Comparison of ENCODE assay signal across 8 mouse cellular contexts in the genomic region with DNA sequence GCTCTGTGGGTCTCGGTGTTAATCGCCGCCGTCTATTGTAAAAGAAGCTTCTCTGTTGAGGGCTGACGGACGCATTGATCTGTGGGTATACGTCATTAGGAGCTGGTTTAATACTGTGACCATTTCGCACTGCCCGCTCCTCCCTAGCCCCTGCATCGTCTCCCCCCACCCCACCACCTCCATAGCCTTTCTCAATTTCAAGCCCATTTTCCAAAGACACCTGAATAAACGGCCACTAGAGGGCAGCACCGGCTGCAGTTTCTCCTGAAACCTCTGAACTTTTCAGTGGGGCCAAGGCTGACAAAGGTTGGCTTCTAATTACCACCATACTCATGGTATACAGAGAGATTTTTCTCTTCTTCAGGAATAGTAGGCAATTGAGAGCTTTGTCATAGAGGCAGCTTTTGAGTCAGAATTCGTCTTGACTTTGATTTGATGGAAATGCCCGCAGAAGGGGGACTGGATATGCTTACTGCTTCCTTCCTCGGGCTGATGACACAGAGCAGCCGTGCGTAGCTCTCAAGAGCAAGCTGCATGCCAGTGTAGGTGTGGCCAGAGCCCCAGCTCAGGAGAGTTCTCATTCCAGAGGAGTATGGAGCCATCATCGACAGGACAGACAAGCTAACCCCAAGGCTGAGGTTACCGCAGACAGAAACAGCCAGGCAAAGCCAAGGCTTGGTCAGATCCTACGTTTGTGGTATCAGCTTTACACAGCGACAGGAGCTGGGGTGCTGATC. TPM values are rescaled to one million over a fixed set of nuclear protein-coding genes. Genes with fewer than 3 reads are reported as not detected.
DNase-seq lines count a peak whose midpoint lies in the region; ATAC-seq and TF ChIP-seq lines count a peak whose summit lies in the region.

No protein-coding gene starts in this region.

- peak; percentile 71; the same call in 1 of the 2 replicates for TF ChIP-seq CTCF in spleen, adult 2 months (IDR thresholded peaks at IDR 0.05; ENCODE audit: extremely low read depth, insufficient read depth, insufficient read length, insufficient replicate concordance)

- 30% methylated on average over 21 of the region's 21 CpGs for WGBS in embryonic facial prominence, embryonic 10.5 days
- 33% methylated on average over 18 of the region's 21 CpGs for WGBS in limb, embryonic 11.5 days
- 27% methylated on average over 21 of the region's 21 CpGs for WGBS in midbrain, embryonic 13.5 days
- WGBS in spleen, adult 2 months, result 31% methylated on average over 21 of the region's 21 CpGs

- peak overlapping the region; percentile 8; the same call in 1 of the 2 replicates for H3K27ac ChIP-seq in embryonic facial prominence, embryonic 10.5 days (replicated peaks)
- no peak overlapping the region for H3K27ac ChIP-seq in limb, embryonic 11.5 days (replicated peaks; ENCODE audit: low read depth, low read length)
- H3K27ac ChIP-seq in midbrain, embryonic 13.5 days, result peak overlapping the region; percentile 78
- H3K27ac ChIP-seq in spleen, adult 2 months (ENCODE audit: insufficient read depth, low read length), result no peak overlapping the region

- DNase-seq in heart, adult 18-20 months, result peak; percentile 74 to 96
- no peak for DNase-seq in heart, adult 11 months
- DNase-seq in embryonic facial prominence, embryonic 10.5 days (ENCODE audit: low spot score), result peak; percentile 88
- peak; percentile 84 for DNase-seq in kidney, adult 18-20 months
- peak; percentile 94 for DNase-seq in limb, embryonic 11.5 days (ENCODE audit: low spot score)
- peak; percentile 27 to 52 for DNase-seq in spleen, adult 2 months (ENCODE audit: low read depth in 1 of 2, low spot score in 2 of 2)

- TF ChIP-seq POLR2A in spleen, adult 2 months (IDR thresholded peaks at IDR 0.05; ENCODE audit: low read depth, low read length), result no peak

- peak overlapping the region; percentile 54 for H3K4me3 ChIP-seq in embryonic facial prominence, embryonic 10.5 days
- H3K4me3 ChIP-seq in limb, embryonic 11.5 days (ENCODE audit: low read depth, low read length), result peak overlapping the region; percentile 16; the same call in 1 of the 2 replicates
- peak overlapping the region; percentile 38 for H3K4me3 ChIP-seq in midbrain, embryonic 13.5 days (replicated peaks)
- peak overlapping the region; percentile 57 for H3K4me3 ChIP-seq in spleen, adult 2 months (ENCODE audit: extremely low read depth, insufficient read depth, insufficient read length)

- H3K4me1 ChIP-seq in embryonic facial prominence, embryonic 10.5 days, result peaks cover 8% of the 10 kb centered on the region; the same call in 1 of the 2 replicates
- H3K4me1 ChIP-seq in limb, embryonic 11.5 days (ENCODE audit: control insufficient read depth, insufficient read depth, low read length), result no peaks in the 10 kb centered on the region
- H3K4me1 ChIP-seq in midbrain, embryonic 13.5 days (replicated peaks), result peaks cover 4% of the 10 kb centered on the region; the same call in 1 of the 2 replicates
- H3K4me1 ChIP-seq in spleen, adult 2 months (ENCODE audit: control insufficient read depth, insufficient read depth, insufficient read length), result no peaks in the 10 kb centered on the region

- H3K36me3 ChIP-seq in embryonic facial prominence, embryonic 10.5 days (replicated peaks), result no peaks in the 10 kb centered on the region
- no peaks in the 10 kb centered on the region for H3K36me3 ChIP-seq in limb, embryonic 11.5 days (ENCODE audit: control insufficient read depth, insufficient read depth, low read length)
- no peaks in the 10 kb centered on the region for H3K36me3 ChIP-seq in midbrain, embryonic 13.5 days
- no peaks in the 10 kb centered on the region for H3K36me3 ChIP-seq in spleen, adult 2 months (ENCODE audit: control insufficient read depth, insufficient read depth, low read length)

- H3K9ac ChIP-seq in limb, embryonic 11.5 days (ENCODE audit: low read length), result no peak overlapping the region
- peak overlapping the region; percentile 59; the same call in 1 of the 2 replicates for H3K9ac ChIP-seq in midbrain, embryonic 13.5 days (replicated peaks)

- H3K4me2 ChIP-seq in limb, embryonic 11.5 days (ENCODE audit: low read depth, severe bottlenecking), result peak overlapping the region; percentile 34
- H3K4me2 ChIP-seq in midbrain, embryonic 13.5 days (replicated peaks), result peak overlapping the region; percentile 54

- peaks cover 16% of the 10 kb centered on the region for H3K27me3 ChIP-seq in embryonic facial prominence, embryonic 10.5 days (replicated peaks; ENCODE audit: low read depth, poor library complexity, severe bottlenecking)
- no peaks in the 10 kb centered on the region for H3K27me3 ChIP-seq in limb, embryonic 11.5 days (ENCODE audit: control insufficient read depth, insufficient read depth, low read length)
- no peaks in the 10 kb centered on the region for H3K27me3 ChIP-seq in midbrain, embryonic 13.5 days
- no peaks in the 10 kb centered on the region for H3K27me3 ChIP-seq in spleen, adult 2 months (ENCODE audit: control insufficient read depth, insufficient read depth, low read length)

- H3K9me3 ChIP-seq in embryonic facial prominence, embryonic 10.5 days, result peaks cover 1% of the 10 kb centered on the region; the same call in 1 of the 2 replicates
- H3K9me3 ChIP-seq in limb, embryonic 11.5 days (ENCODE audit: control insufficient read depth, low read length), result no peaks in the 10 kb centered on the region
- H3K9me3 ChIP-seq in midbrain, embryonic 13.5 days, result no peaks in the 10 kb centered on the region

- ATAC-seq in granulocyte monocyte progenitor cell, adult 5-6 weeks (replicated peaks; ENCODE audit: poor library complexity, severe bottlenecking), result peak; percentile 66
- ATAC-seq in limb, embryonic 11.5 days (ENCODE audit: insufficient number of reproducible peaks, low FRiP score, low TSS enrichment, low read depth), result no peak; the same call in 1 of the 2 replicates
- peak; percentile 96 for ATAC-seq in midbrain, embryonic 13.5 days

RNA-seq across cellular contexts. Expression of a gene that starts 42.0 kb away (rescaled TPM):
- total RNA-seq in heart, adult 18-20 months (2021), result not detected
- 0.53 and 0.93 TPM in 2 replicates for polyA plus RNA-seq in embryonic facial prominence, embryonic 10.5 days (2016; fragmentation: Nextera tagmentation; extraction: Ambion mirVana)
- not detected in 2 replicates for total RNA-seq in granulocyte monocyte progenitor cell, adult 5-6 weeks (2014; fragmentation: Nextera tagmentation)
- not detected in 2 replicates for total RNA-seq in granulocyte monocyte progenitor cell, adult 5-6 weeks (2017)
- not detected in 2 replicates for polyA plus RNA-seq in limb, embryonic 11.5 days (2014; fragmentation: Nextera tagmentation; extraction: Ambion mirVana)
- polyA plus RNA-seq in midbrain, embryonic 13.5 days (2015; fragmentation: Nextera tagmentation; extraction: Ambion mirVana), result 0.07 and 0.54 TPM in 2 replicates
- not detected in 2 replicates for polyA plus RNA-seq in spleen, adult 2 months (2012; rRNA removed)

Comparison
In these comparisons a context has a peak if more than half of its experiments do, and no peak if none do; other contexts are left out.
1. H3K27ac ChIP-seq: peak in embryonic facial prominence, embryonic 10.5 days (single experiment) and midbrain, embryonic 13.5 days (single experiment); none in limb, embryonic 11.5 days (single experiment) and spleen, adult 2 months (single experiment).
2. Peak in every context shown above with its lines, with median percentiles within 50 percentile points of each other: H3K4me3 ChIP-seq.